26 mouse cellular contexts compared by ENCODE assay signal in the genomic region with DNA sequence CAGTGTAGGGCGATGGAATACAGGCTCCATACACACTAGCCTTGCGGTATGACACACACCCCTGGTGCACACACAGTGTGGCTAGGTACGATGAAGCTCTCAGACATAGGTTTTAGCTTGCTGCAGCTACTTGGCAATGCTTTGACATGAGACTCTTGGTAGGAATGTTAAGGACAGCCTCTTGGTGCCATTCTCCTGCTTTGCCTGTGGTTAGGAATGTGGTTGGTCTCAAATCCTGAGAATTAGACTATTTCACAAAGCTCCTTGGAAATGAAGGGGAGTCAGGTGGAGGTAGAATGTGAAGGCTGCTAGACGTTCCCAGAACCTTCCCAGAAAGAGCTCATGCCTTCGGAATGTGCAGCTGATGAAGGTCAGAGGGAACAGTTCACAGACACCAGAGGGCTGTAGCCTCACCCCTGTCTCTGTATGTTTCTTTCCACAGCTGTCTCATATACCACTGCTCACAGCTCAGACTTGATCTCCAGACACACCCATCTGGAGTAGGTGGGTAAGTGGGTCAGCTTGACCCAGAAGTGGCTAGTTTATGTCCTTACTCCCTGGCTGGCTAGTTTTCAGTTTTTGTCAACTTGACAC.
DNase-seq lines count a peak whose midpoint lies in the region; ATAC-seq and TF ChIP-seq lines count a peak whose summit lies in the region.
"Had no signal": no experiment of that assay in that cellular context is flagged by ENCODE, and none has a peak within 500 bp of the region (broad histone marks: within the 10 kb centered on the region; RNA-seq: fewer than 3 reads in every experiment).

No protein-coding gene starts in this region.

- no peaks in the 10 kb centered on the region for H3K36me3 ChIP-seq in kidney, postnatal 0 days (ENCODE audit: insufficient read depth, low read length)
- H3K36me3 ChIP-seq in kidney, adult 2 months (ENCODE audit: control insufficient read depth, insufficient read depth, low read length), result no peaks in the 10 kb centered on the region
- H3K36me3 ChIP-seq: G1E; heart, embryonic 13.5 days; hindbrain, embryonic 10.5 days; hindbrain, embryonic 15.5 days; limb, embryonic 12.5 days; liver, embryonic 15.5 days had no signal

- H3K4me2 ChIP-seq in kidney, postnatal 0 days (ENCODE audit: low read length), result no peak overlapping the region
- H3K4me2 ChIP-seq: heart, embryonic 13.5 days; hindbrain, embryonic 15.5 days; limb, embryonic 12.5 days; liver, embryonic 15.5 days had no signal

- 0 out of 2 replicates have a peak, but pooled peaks have one; percentile 29 for ATAC-seq in kidney, postnatal 0 days (replicated peaks; ENCODE audit: low FRiP score, low read depth)
- ATAC-seq: forebrain, embryonic 14.5 days; inflammation-experienced regulatory T-cells, adult 6 months had no signal

- 0 out of 2 replicates have a peak, but pooled peaks cover 3% of the 10 kb centered on the region for H3K4me1 ChIP-seq in kidney, postnatal 0 days (replicated peaks; ENCODE audit: insufficient read depth, low read length)
- no peaks in the 10 kb centered on the region; the same call in 1 of the 2 replicates for H3K4me1 ChIP-seq in kidney, adult 2 months (ENCODE audit: control insufficient read depth, insufficient read depth, low read length)
- H3K4me1 ChIP-seq: hindbrain, embryonic 10.5 days; hindbrain, embryonic 15.5 days; liver, embryonic 15.5 days had no signal

- no peaks in the 10 kb centered on the region for H3K9me3 ChIP-seq in kidney, postnatal 0 days (replicated peaks; ENCODE audit: low read length)
- H3K9me3 ChIP-seq: heart, embryonic 13.5 days; hindbrain, embryonic 10.5 days; hindbrain, embryonic 15.5 days; limb, embryonic 12.5 days; liver, embryonic 15.5 days had no signal

- no peak overlapping the region for H3K27ac ChIP-seq in kidney, postnatal 0 days
- no peak overlapping the region for H3K27ac ChIP-seq in kidney, adult 2 months (ENCODE audit: insufficient read depth, low read depth, low read length)
- H3K27ac ChIP-seq: heart, embryonic 13.5 days; hindbrain, embryonic 10.5 days; hindbrain, embryonic 15.5 days; layer of hippocampus, adult 2 months; left cerebral cortex, adult 2 months; limb, embryonic 12.5 days; liver, embryonic 15.5 days had no signal

- TF ChIP-seq POLR2A in kidney, adult 2 months (IDR thresholded peaks at IDR 0.05; ENCODE audit: low read depth, low read length), result no peak

- no peak for TF ChIP-seq CTCF in kidney, postnatal 0 days (IDR thresholded peaks at IDR 0.05; ENCODE audit: low read depth)
- no peak for TF ChIP-seq CTCF in kidney, adult 2 months (conservative IDR thresholded peaks at IDR 0.05; ENCODE audit: insufficient read depth, insufficient read length, low read depth, low read length)

- H3K9ac ChIP-seq in kidney, postnatal 0 days (ENCODE audit: low read depth, low read length), result no peak overlapping the region
- H3K9ac ChIP-seq: heart, embryonic 13.5 days; hindbrain, embryonic 15.5 days; limb, embryonic 12.5 days; liver, embryonic 15.5 days had no signal

- H3K27me3 ChIP-seq in kidney, postnatal 0 days (ENCODE audit: insufficient read depth, low read length), result no peaks in the 10 kb centered on the region
- no peaks in the 10 kb centered on the region for H3K27me3 ChIP-seq in kidney, adult 2 months (replicated peaks; ENCODE audit: control insufficient read depth, insufficient read depth, low read length)
- H3K27me3 ChIP-seq: heart, embryonic 13.5 days; hindbrain, embryonic 15.5 days; limb, embryonic 12.5 days; liver, embryonic 15.5 days had no signal

- H3K4me3 ChIP-seq in kidney, postnatal 0 days (replicated peaks; ENCODE audit: low read depth, low read length), result no peak overlapping the region
- no peak overlapping the region for H3K4me3 ChIP-seq in kidney, adult 2 months (ENCODE audit: insufficient read depth, low read depth, low read length)
- H3K4me3 ChIP-seq: heart, embryonic 13.5 days; hindbrain, embryonic 10.5 days; hindbrain, embryonic 15.5 days; layer of hippocampus, adult 2 months; left cerebral cortex, adult 2 months; limb, embryonic 12.5 days; liver, embryonic 15.5 days had no signal

- WGBS in kidney, postnatal 0 days, result 79% methylated on average over 5 of the region's 5 CpGs
- 84% methylated on average over 5 of the region's 5 CpGs for WGBS in kidney, adult 2 months

- no peak for DNase-seq in kidney, postnatal 0 days (ENCODE audit: low spot score)
- no peak for DNase-seq in kidney, adult 2 months
- DNase-seq in 3T3-L1 (ENCODE audit: low read depth, low spot score), result peak; percentile 14
- peak; percentile 79 for DNase-seq in fibroblast of lung, adult 2 months (ENCODE audit: low read depth)
- peak; percentile 49 for DNase-seq in lung, postnatal 36 days
- DNase-seq in urinary bladder, adult 18-20 months (ENCODE audit: low spot score in 2 of 2), result no peak
- no peak for DNase-seq in ovary, postnatal 14 days (ENCODE audit: low spot score)
- DNase-seq: adrenal gland, postnatal 14 days; cerebellum, adult 11 months; cerebellum, adult 9-10 months; cerebellum, postnatal 36 days; heart, postnatal 14 days; kidney, postnatal 25 days; midbrain, embryonic 14.5 days; retina, postnatal 1 day; right cerebral cortex, postnatal 14 days had no signal

Comparison
In these comparisons a context has a peak if more than half of its experiments do, and no peak if none do; other contexts are left out.
1. DNase-seq: peak in 3T3-L1 (single experiment), fibroblast of lung, adult 2 months (single experiment) and lung, postnatal 36 days (single experiment); none in kidney, postnatal 0 days (single experiment), kidney, adult 2 months (single experiment), urinary bladder, adult 18-20 months (0 of 2) and ovary, postnatal 14 days (single experiment).